Mouse (Mus musculus) megakaryocyte, embryonic 14.5 days (primary cell): ENCODE measurements around the gene Birc3.

ENCODE experiments used
- FLI1 ChIP-seq: IDR thresholded peaks from 2 replicates; pipeline ENCODE4 v1.6.1; 2012; ENCODE audit warnings: low read length, inconsistent platforms, mixed read lengths
- GATA1 ChIP-seq: IDR thresholded peaks from 3 replicates; pipeline ENCODE4 v1.6.1; 2012; ENCODE audit warnings: mixed read lengths, low read length, inconsistent platforms, borderline replicate concordance

DNA sequence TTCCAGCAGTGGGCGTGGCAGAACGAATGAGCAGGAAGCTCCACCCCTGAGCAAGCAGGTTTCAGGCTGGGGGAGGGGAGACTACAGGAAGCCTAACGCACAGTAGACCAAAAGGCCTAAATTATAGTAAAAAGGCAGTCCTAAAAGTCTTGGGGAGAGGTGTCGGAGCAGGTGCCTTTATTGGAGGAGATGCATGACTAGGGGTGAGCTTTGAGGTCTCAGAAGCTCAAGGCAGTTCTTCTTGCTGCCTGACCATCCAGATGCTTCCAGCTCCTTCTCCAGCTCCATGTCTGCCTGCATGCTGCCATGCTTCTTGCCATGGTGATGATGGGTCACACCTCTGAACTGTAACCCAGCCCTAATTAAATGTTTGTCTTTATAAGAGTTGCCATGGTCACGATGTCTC lies 67.9 kb downstream of the Birc3 start:
- no peak for TF ChIP-seq GATA1
- TF ChIP-seq FLI1: no peak
